In genomic region chr13:113269777-113270776, GRCm38 (mm10) we compare ENCODE assay signal across 8 mouse cellular contexts. TPM values are rescaled to one million over a fixed set of nuclear protein-coding genes. Genes with fewer than 3 reads are reported as not detected.
DNase-seq lines count a peak whose midpoint lies in the region; ATAC-seq and TF ChIP-seq lines count a peak whose summit lies in the region.

No protein-coding gene starts in this region.

- no peak overlapping the region for H3K4me2 ChIP-seq in hindbrain, embryonic 12.5 days (replicated peaks)

- H3K9me3 ChIP-seq in hindbrain, embryonic 12.5 days (replicated peaks): no peaks in the 10 kb centered on the region

- no peaks in the 10 kb centered on the region for H3K27me3 ChIP-seq in cerebellum, adult 2 months (ENCODE audit: control insufficient read depth, insufficient read depth, low read length)
- H3K27me3 ChIP-seq in hindbrain, embryonic 12.5 days: no peaks in the 10 kb centered on the region; the same call in 1 of the 2 replicates

- no peaks in the 10 kb centered on the region for H3K4me1 ChIP-seq in cerebellum, adult 2 months (ENCODE audit: control insufficient read depth, insufficient read depth, low read length)
- H3K4me1 ChIP-seq in hindbrain, embryonic 12.5 days: no peaks in the 10 kb centered on the region

- peak; percentile 96 for ATAC-seq in frontal cortex, adult (ENCODE audit: low TSS enrichment)
- ATAC-seq in hindbrain, embryonic 12.5 days (ENCODE audit: low FRiP score): peak; percentile 74

- no peak for TF ChIP-seq POLR2A in cerebellum, adult 2 months (IDR thresholded peaks at IDR 0.05; ENCODE audit: borderline replicate concordance, insufficient read depth, low read length)

- no peak overlapping the region for H3K9ac ChIP-seq in hindbrain, embryonic 12.5 days

- no peak overlapping the region for H3K4me3 ChIP-seq in cerebellum, adult 2 months (replicated peaks; ENCODE audit: insufficient read depth, low read depth, low read length)
- no peak overlapping the region for H3K4me3 ChIP-seq in hindbrain, embryonic 12.5 days

- H3K27ac ChIP-seq in cerebellum, adult 2 months (ENCODE audit: insufficient read depth, low read length): no peak overlapping the region
- no peak overlapping the region for H3K27ac ChIP-seq in hindbrain, embryonic 12.5 days

- peak; percentile 98 for TF ChIP-seq CTCF in cerebellum, adult 2 months (IDR thresholded peaks at IDR 0.05; ENCODE audit: borderline replicate concordance, insufficient read depth, low read depth, low read length)

- 53% methylated on average over 18 of the region's 18 CpGs for WGBS in cerebellum, adult 2 months
- WGBS in hindbrain, embryonic 12.5 days: 47% methylated on average over 18 of the region's 18 CpGs

- peak; percentile 86 for DNase-seq in MN1 (ENCODE audit: low spot score)
- DNase-seq in cerebellum, adult 2 months: peak; percentile 72 to 74
- DNase-seq in layer of hippocampus, adult 9-11 months: peak; percentile 79
- DNase-seq in lung, postnatal 36 days: peak; percentile 89
- DNase-seq in retina, postnatal 7 days (ENCODE audit: low read depth, low spot score): peak; percentile 87
- peak; percentile 80 for DNase-seq in urinary bladder, postnatal 14 days (ENCODE audit: low spot score)

- H3K36me3 ChIP-seq in hindbrain, embryonic 12.5 days: no peaks in the 10 kb centered on the region

RNA-seq across cellular contexts. Expression of gene BC067074, which starts 22.9 kb away (rescaled TPM):
- polyA plus RNA-seq in cerebellum, adult 2 months (2012; rRNA removed): 0.87 and 1.1 TPM in 2 replicates
- 3.5 and 4.5 TPM in 2 replicates for polyA plus RNA-seq in hindbrain, embryonic 12.5 days (2016; fragmentation: Nextera tagmentation; extraction: Ambion mirVana)

RNA-seq across cellular contexts. Expression of gene Gzmk, which starts 44.4 kb away (rescaled TPM):
- polyA plus RNA-seq in cerebellum, adult 2 months (2012; rRNA removed): not detected in 2 replicates
- not detected in 2 replicates for polyA plus RNA-seq in hindbrain, embryonic 12.5 days (2016; fragmentation: Nextera tagmentation; extraction: Ambion mirVana)
